Mouse (Mus musculus): ENCODE results near the gene Kcnmb4. TPM values are rescaled to one million over a fixed set of nuclear protein-coding genes. Genes with fewer than 3 reads are reported as not detected.

Kcnmb4 gene
- polyA plus RNA-seq, 1 experiment from 2014 or later = 2.7 TPM

DNA sequence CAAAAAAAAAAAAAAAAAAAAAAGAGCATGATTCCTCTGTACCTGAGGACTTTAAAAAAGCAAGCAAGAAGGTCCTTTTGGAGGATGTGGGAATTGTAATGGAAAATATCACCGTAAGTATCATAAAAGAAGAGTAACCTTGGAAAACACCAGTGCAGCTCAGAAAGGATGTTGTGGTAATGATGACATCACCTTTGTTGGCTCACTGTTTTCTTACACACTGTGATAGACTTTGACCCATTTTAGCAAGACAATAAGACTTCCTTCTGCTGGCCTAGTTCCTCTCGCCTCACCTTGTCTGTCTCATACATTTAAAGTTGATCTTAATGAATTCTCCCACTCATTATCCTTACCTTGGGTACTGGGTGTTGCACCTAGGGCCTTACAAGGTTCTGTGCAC lies 51.1 kb downstream of the Kcnmb4 start:
- H3K4me2 ChIP-seq = no peak overlapping the region
- H3K9me3 ChIP-seq (ENCODE audit: control insufficient read depth, low read length) = no peaks in the 10 kb centered on the region
- no peak overlapping the region for H3K4me3 ChIP-seq (ENCODE audit: low read depth, low read length)
- WGBS = 69% methylated on average over 2 of the region's 2 CpGs
- DNase-seq (ENCODE audit: low spot score) (no peak), ATAC-seq (replicated peaks; ENCODE audit: low FRiP score) (no peak)
- H3K27me3 ChIP-seq (replicated peaks; ENCODE audit: control insufficient read depth, insufficient read depth, low read length) = no peaks in the 10 kb centered on the region
- no peaks in the 10 kb centered on the region for H3K36me3 ChIP-seq (ENCODE audit: control insufficient read depth, insufficient read depth, low read length)
- no peak overlapping the region for H3K27ac ChIP-seq (ENCODE audit: low read depth, low read length)
- H3K4me1 ChIP-seq (replicated peaks; ENCODE audit: control insufficient read depth, insufficient read depth, low read length) = no peaks in the 10 kb centered on the region
- no peak overlapping the region for H3K9ac ChIP-seq (ENCODE audit: low read depth, low read length)

DNA sequence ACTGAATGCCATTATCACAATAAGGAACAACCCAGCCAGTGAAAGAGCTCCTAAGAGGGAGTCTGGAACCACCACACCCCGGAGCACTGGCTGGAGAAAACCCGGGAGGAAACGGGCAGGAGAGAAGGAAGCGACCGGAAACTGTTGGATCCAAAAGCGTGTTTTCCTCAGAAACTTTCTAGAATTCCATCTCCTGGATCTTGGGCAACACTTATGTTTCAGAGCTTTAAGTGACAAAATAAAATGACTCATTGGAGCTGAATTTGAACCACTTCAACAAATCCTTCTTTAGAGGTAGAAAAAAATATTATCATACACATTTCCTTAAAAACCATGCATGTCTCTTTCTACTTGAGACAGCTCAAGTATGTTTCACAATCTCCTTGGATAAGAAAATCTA lies 52.7 kb downstream of the Kcnmb4 start:
- H3K4me2 ChIP-seq = no peak overlapping the region
- no peak overlapping the region for H3K4me3 ChIP-seq (ENCODE audit: low read depth, low read length)
- DNase-seq (ENCODE audit: low spot score) (no peak), ATAC-seq (replicated peaks; ENCODE audit: low FRiP score) (no peak)
- no peaks in the 10 kb centered on the region for H3K36me3 ChIP-seq (ENCODE audit: control insufficient read depth, insufficient read depth, low read length)
- no peak overlapping the region for H3K27ac ChIP-seq (ENCODE audit: low read depth, low read length)
- H3K4me1 ChIP-seq (replicated peaks; ENCODE audit: control insufficient read depth, insufficient read depth, low read length) = no peaks in the 10 kb centered on the region
- H3K9me3 ChIP-seq (ENCODE audit: control insufficient read depth, low read length) = no peaks in the 10 kb centered on the region
- H3K9ac ChIP-seq (ENCODE audit: low read depth, low read length) = no peak overlapping the region
- H3K27me3 ChIP-seq (replicated peaks; ENCODE audit: control insufficient read depth, insufficient read depth, low read length) = no peaks in the 10 kb centered on the region
- 86% methylated on average over 6 of the region's 6 CpGs for WGBS

DNA sequence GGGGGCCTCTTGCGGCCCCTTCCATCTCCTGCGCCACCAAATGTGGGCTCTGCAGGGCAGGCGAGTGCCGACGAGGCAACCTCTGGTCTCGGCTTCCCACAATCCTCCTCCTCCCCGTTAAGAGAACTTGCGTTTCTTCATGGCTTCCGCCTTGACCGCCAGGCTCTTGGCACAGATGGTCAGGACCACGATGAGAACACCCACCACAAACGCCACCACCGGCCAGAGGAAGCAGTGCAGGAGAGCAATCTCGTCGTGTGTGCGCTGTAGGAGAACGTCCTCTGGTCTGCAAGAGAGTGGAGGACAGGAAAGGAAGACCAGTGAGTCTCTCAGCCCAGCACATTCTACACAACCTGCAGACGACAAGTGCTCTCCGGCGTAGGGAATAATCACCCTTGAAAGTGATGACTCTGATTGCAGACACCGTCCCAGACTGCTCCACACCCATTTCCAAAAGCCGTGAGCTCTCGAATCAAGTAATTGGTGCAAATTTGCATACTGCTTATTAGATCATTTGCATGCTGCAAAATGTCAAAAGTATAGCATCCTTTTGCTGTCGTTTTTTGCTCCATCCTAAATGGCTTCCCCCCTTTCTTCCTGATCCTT lies 55.5 kb downstream of the Kcnmb4 start:
- Histone ChIP-seq H3K9me3 (ENCODE audit: control insufficient read depth, low read length) (no peaks in the 10 kb centered on the region), H3K9ac (ENCODE audit: low read depth, low read length) (no peak overlapping the region), H3K4me3 (ENCODE audit: low read depth, low read length) (no peak overlapping the region), H3K27me3 (replicated peaks; ENCODE audit: control insufficient read depth, insufficient read depth, low read length) (no peaks in the 10 kb centered on the region), H3K36me3 (ENCODE audit: control insufficient read depth, insufficient read depth, low read length) (no peaks in the 10 kb centered on the region), H3K4me1 (replicated peaks; ENCODE audit: control insufficient read depth, insufficient read depth, low read length) (no peaks in the 10 kb centered on the region), H3K27ac (ENCODE audit: low read depth, low read length) (no peak overlapping the region), H3K4me2 (no peak overlapping the region)
- no peak for DNase-seq (ENCODE audit: low spot score)
- 63% methylated on average over 24 of the region's 24 CpGs for WGBS
- ATAC-seq (replicated peaks; ENCODE audit: low FRiP score) = no peak

DNA sequence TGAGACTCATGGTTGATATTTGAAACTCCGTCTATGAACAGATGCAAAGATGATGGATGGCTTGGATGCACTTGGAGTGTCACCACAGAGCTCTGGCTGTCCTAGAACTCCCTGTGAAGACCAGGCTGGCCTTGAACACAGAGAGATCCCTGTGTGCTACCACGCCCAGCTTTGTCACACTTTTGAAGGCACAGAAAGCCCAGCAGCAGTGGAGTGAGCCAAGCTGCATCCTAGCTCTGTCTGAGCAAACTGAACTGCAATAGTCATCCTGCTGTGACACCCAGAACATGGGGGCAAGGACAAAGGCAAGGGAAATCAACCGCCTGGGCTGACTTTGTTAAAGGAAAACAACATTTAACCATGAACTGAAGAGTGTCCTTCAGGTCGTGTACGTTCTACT lies 57.0 kb downstream of the Kcnmb4 start:
- H3K27me3 ChIP-seq (replicated peaks; ENCODE audit: control insufficient read depth, insufficient read depth, low read length) = no peaks in the 10 kb centered on the region
- H3K9ac ChIP-seq (ENCODE audit: low read depth, low read length) = no peak overlapping the region
- no peak overlapping the region for H3K4me2 ChIP-seq
- no peaks in the 10 kb centered on the region for H3K4me1 ChIP-seq (replicated peaks; ENCODE audit: control insufficient read depth, insufficient read depth, low read length)
- 56% methylated on average over 5 of the region's 5 CpGs for WGBS
- DNase-seq (ENCODE audit: low spot score) = no peak
- H3K36me3 ChIP-seq (ENCODE audit: control insufficient read depth, insufficient read depth, low read length) = no peaks in the 10 kb centered on the region
- no peak overlapping the region for H3K4me3 ChIP-seq (ENCODE audit: low read depth, low read length)
- no peaks in the 10 kb centered on the region for H3K9me3 ChIP-seq (ENCODE audit: control insufficient read depth, low read length)
- no peak overlapping the region for H3K27ac ChIP-seq (ENCODE audit: low read depth, low read length)
- no peak for ATAC-seq (replicated peaks; ENCODE audit: low FRiP score)

DNA sequence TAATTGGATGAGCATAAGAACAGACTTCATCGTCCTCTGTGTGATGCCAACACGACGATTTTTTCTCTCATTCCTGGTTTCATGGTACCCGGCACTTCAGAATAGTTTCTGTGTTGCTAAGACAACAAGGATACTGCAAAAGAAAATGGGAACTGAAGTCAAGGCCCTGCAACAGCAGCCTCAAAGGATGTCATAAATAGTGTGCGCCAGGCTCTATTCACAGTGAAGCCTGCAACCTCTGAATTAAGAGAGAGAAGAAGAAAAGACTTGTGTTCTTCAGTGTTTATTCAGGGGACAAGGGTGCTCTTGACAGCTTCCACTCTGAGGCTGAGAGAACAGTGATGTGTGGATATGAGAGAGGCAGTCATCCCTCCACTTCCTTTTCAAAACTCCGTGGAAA lies 57.5 kb downstream of the Kcnmb4 start:
- Histone ChIP-seq H3K27me3 (replicated peaks; ENCODE audit: control insufficient read depth, insufficient read depth, low read length) (no peaks in the 10 kb centered on the region), H3K4me1 (replicated peaks; ENCODE audit: control insufficient read depth, insufficient read depth, low read length) (no peaks in the 10 kb centered on the region), H3K9me3 (ENCODE audit: control insufficient read depth, low read length) (no peaks in the 10 kb centered on the region), H3K4me2 (no peak overlapping the region), H3K9ac (ENCODE audit: low read depth, low read length) (no peak overlapping the region), H3K36me3 (ENCODE audit: control insufficient read depth, insufficient read depth, low read length) (no peaks in the 10 kb centered on the region), H3K4me3 (ENCODE audit: low read depth, low read length) (no peak overlapping the region), H3K27ac (ENCODE audit: low read depth, low read length) (no peak overlapping the region)
- ATAC-seq (replicated peaks; ENCODE audit: low FRiP score) = no peak
- no peak for DNase-seq (ENCODE audit: low spot score)
- WGBS = 75% methylated on average over 6 of the region's 6 CpGs

DNA sequence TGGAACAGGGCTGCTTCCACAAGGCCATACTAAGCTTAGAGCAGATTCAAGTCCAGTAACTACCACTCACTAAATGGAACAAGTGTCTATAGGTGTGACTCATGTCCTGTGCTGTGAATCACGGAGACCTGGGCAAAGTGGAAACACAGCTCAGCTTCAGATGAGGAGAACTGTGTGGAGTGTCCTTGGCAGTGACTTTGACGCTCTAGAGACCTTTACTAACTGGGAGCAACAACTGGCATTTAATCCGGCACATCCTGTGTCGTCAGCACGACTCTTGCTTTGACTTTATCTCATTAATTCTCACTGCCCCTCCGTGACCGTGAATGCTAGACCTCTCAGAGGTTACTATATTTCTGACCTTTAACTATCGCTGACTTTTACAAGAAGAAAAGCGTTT lies 62.9 kb downstream of the Kcnmb4 start:
- ATAC-seq (replicated peaks; ENCODE audit: low FRiP score) = no peak
- H3K4me2 ChIP-seq = no peak overlapping the region
- 38% methylated on average over 9 of the region's 9 CpGs for WGBS

DNA sequence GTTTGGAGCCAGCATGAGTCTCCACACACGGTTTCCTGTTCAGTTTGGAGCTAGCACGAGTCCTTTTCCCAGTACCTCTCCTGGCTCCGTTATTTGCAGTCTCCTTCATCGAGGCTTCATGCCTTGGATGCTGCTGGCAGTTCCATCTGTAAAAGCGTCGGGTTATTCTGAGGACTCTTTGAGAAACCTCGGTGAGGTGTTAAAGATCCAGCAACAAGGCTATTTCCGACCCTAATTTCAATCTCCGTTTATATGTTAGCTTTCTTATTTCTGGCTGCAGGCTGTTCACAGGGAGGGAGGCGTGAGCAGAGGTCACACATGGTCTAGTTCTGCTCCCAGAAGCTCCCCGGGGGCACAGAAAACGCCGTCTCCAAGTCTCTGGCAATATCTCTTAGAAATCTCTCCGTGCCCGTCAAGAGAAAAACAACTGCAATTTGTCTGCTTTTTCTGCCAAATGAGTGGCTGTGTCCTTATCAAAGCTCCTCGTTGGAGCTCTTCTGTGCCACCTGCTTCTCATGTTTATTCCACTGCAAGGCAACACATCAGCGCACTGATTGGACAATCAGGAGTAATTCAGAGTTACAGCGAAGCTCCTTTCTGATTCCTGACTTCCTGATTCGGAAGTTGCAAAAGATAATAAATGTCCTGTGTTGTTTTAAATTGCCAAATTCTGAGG lies 65.9 kb downstream of the Kcnmb4 start:
- H3K4me2 ChIP-seq = no peak overlapping the region
- WGBS = 62% methylated on average over 19 of the region's 19 CpGs
- H3K4me3 ChIP-seq (ENCODE audit: low read depth, low read length) = no peak overlapping the region
- H3K9me3 ChIP-seq (ENCODE audit: control insufficient read depth, low read length) = no peaks in the 10 kb centered on the region
- no peak for ATAC-seq (replicated peaks; ENCODE audit: low FRiP score)
- no peaks in the 10 kb centered on the region for H3K36me3 ChIP-seq (ENCODE audit: control insufficient read depth, insufficient read depth, low read length)
- H3K27ac ChIP-seq (ENCODE audit: low read depth, low read length) = no peak overlapping the region
- no peaks in the 10 kb centered on the region for H3K27me3 ChIP-seq (replicated peaks; ENCODE audit: control insufficient read depth, insufficient read depth, low read length)
- H3K9ac ChIP-seq (ENCODE audit: low read depth, low read length) = no peak overlapping the region
- no peak for DNase-seq (ENCODE audit: low spot score)
- H3K4me1 ChIP-seq (replicated peaks; ENCODE audit: control insufficient read depth, insufficient read depth, low read length) = no peaks in the 10 kb centered on the region

More for the DNA sequence above, 62.9 kb downstream of the Kcnmb4 start:
- DNase-seq (ENCODE audit: low spot score) = no peak
- H3K9ac ChIP-seq (ENCODE audit: low read depth, low read length) = no peak overlapping the region
- H3K27me3 ChIP-seq (replicated peaks; ENCODE audit: control insufficient read depth, insufficient read depth, low read length) = no peaks in the 10 kb centered on the region
- H3K27ac ChIP-seq (ENCODE audit: low read depth, low read length) = no peak overlapping the region
- H3K4me3 ChIP-seq (ENCODE audit: low read depth, low read length) = no peak overlapping the region
- no peaks in the 10 kb centered on the region for H3K36me3 ChIP-seq (ENCODE audit: control insufficient read depth, insufficient read depth, low read length)
- H3K9me3 ChIP-seq (ENCODE audit: control insufficient read depth, low read length) = no peaks in the 10 kb centered on the region
- H3K4me1 ChIP-seq (replicated peaks; ENCODE audit: control insufficient read depth, insufficient read depth, low read length) = no peaks in the 10 kb centered on the region

DNA sequence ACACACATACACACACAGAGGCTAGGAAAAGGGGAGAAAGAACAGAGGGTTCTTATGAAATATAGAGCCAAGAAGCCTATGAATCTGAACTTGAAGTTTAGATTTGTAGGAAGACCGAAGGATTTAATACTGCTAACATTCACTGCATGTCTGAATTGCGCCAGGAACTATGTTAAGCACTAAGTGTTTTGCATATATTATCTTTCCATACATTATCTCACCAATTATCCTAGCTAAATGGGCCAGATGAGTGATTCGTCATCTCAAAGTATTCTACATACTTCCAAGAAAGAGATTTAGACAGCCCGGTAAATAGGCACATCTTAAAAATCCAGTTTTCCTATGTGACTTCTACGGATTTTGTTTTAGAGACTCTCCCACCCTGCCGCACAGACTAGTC lies 68.7 kb downstream of the Kcnmb4 start:
- Histone ChIP-seq H3K4me1 (replicated peaks; ENCODE audit: control insufficient read depth, insufficient read depth, low read length) (no peaks in the 10 kb centered on the region), H3K36me3 (ENCODE audit: control insufficient read depth, insufficient read depth, low read length) (no peaks in the 10 kb centered on the region), H3K27me3 (replicated peaks; ENCODE audit: control insufficient read depth, insufficient read depth, low read length) (no peaks in the 10 kb centered on the region), H3K27ac (ENCODE audit: low read depth, low read length) (no peak overlapping the region), H3K9ac (ENCODE audit: low read depth, low read length) (no peak overlapping the region), H3K4me3 (ENCODE audit: low read depth, low read length) (no peak overlapping the region), H3K9me3 (ENCODE audit: control insufficient read depth, low read length) (no peaks in the 10 kb centered on the region), H3K4me2 (no peak overlapping the region)
- 89% methylated on average over 6 of the region's 6 CpGs for WGBS
- ATAC-seq (replicated peaks; ENCODE audit: low FRiP score) (no peak), DNase-seq (ENCODE audit: low spot score) (no peak)

DNA sequence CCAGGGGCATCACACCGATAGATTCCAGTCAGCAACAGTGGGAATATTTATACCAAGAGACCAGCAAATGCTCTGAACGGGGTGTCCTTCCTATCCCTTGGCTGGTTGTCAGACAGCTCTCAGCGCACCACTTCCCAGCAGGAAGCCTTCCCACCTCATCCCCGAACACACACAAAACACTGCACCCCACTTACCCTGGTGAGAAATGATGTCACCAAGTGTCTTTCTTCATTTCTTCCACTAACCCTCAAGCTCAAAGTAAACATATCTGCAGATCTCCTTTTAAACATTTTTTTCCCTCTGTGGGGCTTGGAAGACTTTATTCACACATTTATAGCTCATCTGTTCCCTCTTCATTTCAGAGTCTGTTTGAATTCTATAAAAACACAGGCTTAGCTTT lies 70.0 kb downstream of the Kcnmb4 start:
- ATAC-seq (replicated peaks; ENCODE audit: low FRiP score) (no peak), DNase-seq (ENCODE audit: low spot score) (no peak)
- H3K4me1 ChIP-seq (replicated peaks; ENCODE audit: control insufficient read depth, insufficient read depth, low read length) = no peaks in the 10 kb centered on the region
- H3K27me3 ChIP-seq (replicated peaks; ENCODE audit: control insufficient read depth, insufficient read depth, low read length) = no peaks in the 10 kb centered on the region
- no peak overlapping the region for H3K4me2 ChIP-seq
- no peak overlapping the region for H3K9ac ChIP-seq (ENCODE audit: low read depth, low read length)
- no peak overlapping the region for H3K27ac ChIP-seq (ENCODE audit: low read depth, low read length)
- H3K9me3 ChIP-seq (ENCODE audit: control insufficient read depth, low read length) = no peaks in the 10 kb centered on the region
- H3K36me3 ChIP-seq (ENCODE audit: control insufficient read depth, insufficient read depth, low read length) = no peaks in the 10 kb centered on the region
- 62% methylated on average over 4 of the region's 4 CpGs for WGBS
- no peak overlapping the region for H3K4me3 ChIP-seq (ENCODE audit: low read depth, low read length)

Measured in liver, embryonic 11.5 days (tissue).